Mouse (Mus musculus) midbrain, embryonic 10.5 days (tissue): ENCODE measurements at regions not wholly inside any gene's neighbourhood (a gene's known extent, or its start where the extent isn't known, plus 50 kb on each side); places are given as distances from the start of the nearest gene placed in this dataset.

Source experiments
- DNase-seq: peaks from one replicate; pipeline ENCODE4 v3.0.0-alpha.2; 2017; ENCODE audit warnings: low spot score
- H3K27ac ChIP-seq: fragments of 300-500 bp; sonication (generic); replicated peaks from 2 replicates; pipeline ENCODE4 v1.5.1; 2016; ENCODE audit warnings: mild to moderate bottlenecking
- H3K27me3 ChIP-seq: fragments of 300-500 bp; sonication (generic); 2 replicates; pipeline ENCODE4 v1.6.1; 2016; ENCODE audit warnings: low read depth, mild to moderate bottlenecking; ENCODE audit not compliant: poor library complexity, severe bottlenecking
- H3K36me3 ChIP-seq: fragments of 300-500 bp; sonication (generic); 2 replicates; pipeline ENCODE4 v1.6.1; 2016; ENCODE audit warnings: mild to moderate bottlenecking, moderate library complexity
- H3K4me1 ChIP-seq: fragments of 300-500 bp; sonication (generic); 2 replicates; pipeline ENCODE4 v1.6.1; 2016
- H3K4me3 ChIP-seq: fragments of 300-500 bp; sonication (generic); 2 replicates; pipeline ENCODE4 v1.5.1; 2016; ENCODE audit warnings: mild to moderate bottlenecking, moderate library complexity
- H3K9me3 ChIP-seq: fragments of 300-500 bp; sonication (generic); replicated peaks from 2 replicates; pipeline ENCODE4 v1.6.1; 2016; ENCODE audit warnings: mild to moderate bottlenecking
- WGBS: fragments of 180-500 bp; shearing (Covaris S2); methylation state at CpG from one replicate; pipeline ENCODE4 v1.1.7; 2016; 5-methylcytosine and 5-hydroxymethylcytosine counted together

GRCm38 (mm10) chr4:32174771-32175170 lies 63.8 kb upstream of the Bach2 start:
- H3K9me3 ChIP-seq: no peaks in the 10 kb centered on the region
- WGBS: 83% methylated on average over 7 of the region's 7 CpGs
- H3K4me1 ChIP-seq: peaks cover 34% of the 10 kb centered on the region
- H3K27ac ChIP-seq: no peak overlapping the region
- no peak for DNase-seq
- H3K27me3 ChIP-seq: no peaks in the 10 kb centered on the region
- no peaks in the 10 kb centered on the region for H3K36me3 ChIP-seq
- H3K4me3 ChIP-seq: no peak overlapping the region

- no peak overlapping the region for H3K27ac ChIP-seq
- H3K27me3 ChIP-seq: no peaks in the 10 kb centered on the region
- no peaks in the 10 kb centered on the region for H3K36me3 ChIP-seq
- whole genome bisulfite sequencing: 86% methylated on average over 7 of the region's 7 CpGs
- DNase-seq: no peak
- H3K4me1 ChIP-seq: peaks cover 38% of the 10 kb centered on the region
- H3K4me3 ChIP-seq: no peak overlapping the region
- H3K9me3 ChIP-seq: no peaks in the 10 kb centered on the region
Measured at GRCm38 (mm10) chr4:32175231-32175630, 63.4 kb upstream of the Bach2 start.

GRCm38 (mm10) chr4:32175853-32176448 lies 62.7 kb upstream of the Bach2 start:
- H3K4me3 ChIP-seq: no peak overlapping the region
- H3K27ac ChIP-seq: 0 out of 2 replicates have a peak overlapping the region, but pooled peaks have one; percentile 23
- H3K9me3 ChIP-seq: no peaks in the 10 kb centered on the region
- peaks cover 32% of the 10 kb centered on the region for H3K4me1 ChIP-seq
- H3K36me3 ChIP-seq: no peaks in the 10 kb centered on the region
- no peaks in the 10 kb centered on the region for H3K27me3 ChIP-seq
- DNase-seq: no peak
- WGBS: 72% methylated on average over 6 of the region's 6 CpGs

- Histone ChIP-seq H3K4me1 (peaks cover 32% of the 10 kb centered on the region), H3K4me3 (no peak overlapping the region), H3K9me3 (no peaks in the 10 kb centered on the region), H3K36me3 (no peaks in the 10 kb centered on the region), H3K27ac (0 out of 2 replicates have a peak overlapping the region, but pooled peaks have one; percentile 23), H3K27me3 (no peaks in the 10 kb centered on the region)
- no peak for DNase-seq
- 64% methylated on average over 4 of the region's 4 CpGs for WGBS
Measured at GRCm38 (mm10) chr4:32176449-32177135, 62.0 kb upstream of the Bach2 start.

- Histone ChIP-seq H3K4me3 (no peak overlapping the region), H3K27ac (no peak overlapping the region), H3K36me3 (no peaks in the 10 kb centered on the region), H3K9me3 (no peaks in the 10 kb centered on the region), H3K4me1 (peaks cover 32% of the 10 kb centered on the region), H3K27me3 (no peaks in the 10 kb centered on the region)
- no peak for DNase-seq
- 84% methylated on average over 7 of the region's 7 CpGs for WGBS
Measured at GRCm38 (mm10) chr4:32177933-32178639, 60.5 kb upstream of the Bach2 start.

- DNase-seq: no peak
- H3K27ac ChIP-seq: no peak overlapping the region
- no peak overlapping the region for H3K4me3 ChIP-seq
- H3K36me3 ChIP-seq: no peaks in the 10 kb centered on the region
- WGBS: 65% methylated on average over 8 of the region's 8 CpGs
- no peaks in the 10 kb centered on the region for H3K9me3 ChIP-seq
- H3K27me3 ChIP-seq: no peaks in the 10 kb centered on the region
- H3K4me1 ChIP-seq: peaks cover 32% of the 10 kb centered on the region
Measured at GRCm38 (mm10) chr4:32179707-32180241, 58.8 kb upstream of the Bach2 start.

- no peaks in the 10 kb centered on the region for H3K27me3 ChIP-seq
- H3K9me3 ChIP-seq: no peaks in the 10 kb centered on the region
- no peak overlapping the region for H3K4me3 ChIP-seq
- H3K4me1 ChIP-seq: peaks cover 19% of the 10 kb centered on the region
- 84% methylated on average over 4 of the region's 4 CpGs for WGBS
- H3K36me3 ChIP-seq: no peaks in the 10 kb centered on the region
- DNase-seq: no peak
- no peak overlapping the region for H3K27ac ChIP-seq
Measured at GRCm38 (mm10) chr4:32183791-32184190, 54.8 kb upstream of the Bach2 start.

- H3K27me3 ChIP-seq: peaks cover 9% of the 10 kb centered on the region
- no peaks in the 10 kb centered on the region for H3K36me3 ChIP-seq
- H3K4me1 ChIP-seq: peaks cover 10% of the 10 kb centered on the region
- H3K9me3 ChIP-seq: no peaks in the 10 kb centered on the region
- 83% methylated on average over 10 of the region's 10 CpGs for WGBS
- H3K4me3 ChIP-seq: no peak overlapping the region
- no peak overlapping the region for H3K27ac ChIP-seq
- DNase-seq: no peak
Measured at GRCm38 (mm10) chr4:32185986-32186385, 52.6 kb upstream of the Bach2 start.

GRCm38 (mm10) chr4:32187154-32187553 lies 51.5 kb upstream of the Bach2 start:
- peaks cover 10% of the 10 kb centered on the region for H3K4me1 ChIP-seq
- DNase-seq: no peak
- no peaks in the 10 kb centered on the region for H3K36me3 ChIP-seq
- no peaks in the 10 kb centered on the region for H3K9me3 ChIP-seq
- H3K27me3 ChIP-seq: peaks cover 9% of the 10 kb centered on the region
- no peak overlapping the region for H3K4me3 ChIP-seq
- WGBS: 62% methylated on average over 4 of the region's 4 CpGs
- H3K27ac ChIP-seq: 0 out of 2 replicates have a peak overlapping the region, but pooled peaks have one; percentile 19

GRCm38 (mm10) chr4:32188076-32188475 lies 50.5 kb upstream of the Bach2 start:
- no peak for DNase-seq
- Histone ChIP-seq H3K36me3 (no peaks in the 10 kb centered on the region), H3K27me3 (peaks cover 9% of the 10 kb centered on the region), H3K4me3 (no peak overlapping the region), H3K9me3 (no peaks in the 10 kb centered on the region), H3K27ac (no peak overlapping the region), H3K4me1 (peaks cover 10% of the 10 kb centered on the region)
- 97% methylated on average over 1 of the region's 1 CpGs for WGBS

GRCm38 (mm10) chr4:32188752-32189415 lies 49.7 kb upstream of the Bach2 start:
- 68% methylated on average over 8 of the region's 8 CpGs for WGBS
- Histone ChIP-seq H3K27ac (no peak overlapping the region), H3K27me3 (peaks cover 9% of the 10 kb centered on the region), H3K4me3 (no peak overlapping the region), H3K4me1 (peaks cover 10% of the 10 kb centered on the region), H3K36me3 (no peaks in the 10 kb centered on the region), H3K9me3 (no peaks in the 10 kb centered on the region)
- DNase-seq: no peak
